Mouse (Mus musculus): ENCODE data around the gene Sars. TPM values are rescaled to one million over a fixed set of nuclear protein-coding genes. Genes with fewer than 3 reads are reported as not detected.

Sars gene
- polyA plus RNA-seq, 2 experiments: 80.2 to 108 TPM

DNA sequence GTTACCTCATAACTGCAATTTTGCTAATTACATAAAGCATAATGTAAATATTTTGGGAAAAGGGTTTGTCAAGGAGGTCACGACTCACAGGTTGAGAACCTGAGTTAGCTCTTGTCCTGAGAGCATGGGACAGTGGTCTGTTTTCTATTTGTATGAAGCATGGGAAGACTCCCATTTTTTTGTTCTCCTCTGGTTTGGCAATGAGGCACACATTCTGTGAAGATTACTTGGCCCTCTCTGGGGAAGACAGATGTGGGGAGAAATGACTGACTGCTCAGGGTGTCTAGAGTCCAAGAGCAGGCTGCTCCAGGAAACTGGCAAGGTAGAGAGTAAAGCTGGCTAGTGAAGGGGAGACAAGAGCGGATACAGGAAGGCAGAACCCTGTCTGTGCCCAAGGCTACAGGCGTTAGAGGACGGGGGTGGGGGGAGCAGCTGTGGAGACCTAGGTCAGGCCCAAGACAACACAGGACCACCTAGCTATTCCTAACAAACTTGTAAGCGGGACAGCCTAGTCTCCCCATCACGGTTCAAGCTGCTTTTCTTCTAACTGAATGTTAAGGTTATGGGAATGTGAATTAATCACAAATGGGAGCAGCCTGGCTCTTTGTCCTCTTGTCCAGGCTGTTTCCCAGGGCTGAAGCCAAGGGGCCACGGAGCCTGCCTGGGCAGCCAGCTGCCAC lies 19.9 kb downstream of the Sars start:
- no peak for ATAC-seq (ENCODE audit: low FRiP score, low read depth)
- peaks cover 43% of the 10 kb centered on the region for H3K36me3 ChIP-seq (ENCODE audit: control insufficient read depth, insufficient read depth, low read length)

DNA sequence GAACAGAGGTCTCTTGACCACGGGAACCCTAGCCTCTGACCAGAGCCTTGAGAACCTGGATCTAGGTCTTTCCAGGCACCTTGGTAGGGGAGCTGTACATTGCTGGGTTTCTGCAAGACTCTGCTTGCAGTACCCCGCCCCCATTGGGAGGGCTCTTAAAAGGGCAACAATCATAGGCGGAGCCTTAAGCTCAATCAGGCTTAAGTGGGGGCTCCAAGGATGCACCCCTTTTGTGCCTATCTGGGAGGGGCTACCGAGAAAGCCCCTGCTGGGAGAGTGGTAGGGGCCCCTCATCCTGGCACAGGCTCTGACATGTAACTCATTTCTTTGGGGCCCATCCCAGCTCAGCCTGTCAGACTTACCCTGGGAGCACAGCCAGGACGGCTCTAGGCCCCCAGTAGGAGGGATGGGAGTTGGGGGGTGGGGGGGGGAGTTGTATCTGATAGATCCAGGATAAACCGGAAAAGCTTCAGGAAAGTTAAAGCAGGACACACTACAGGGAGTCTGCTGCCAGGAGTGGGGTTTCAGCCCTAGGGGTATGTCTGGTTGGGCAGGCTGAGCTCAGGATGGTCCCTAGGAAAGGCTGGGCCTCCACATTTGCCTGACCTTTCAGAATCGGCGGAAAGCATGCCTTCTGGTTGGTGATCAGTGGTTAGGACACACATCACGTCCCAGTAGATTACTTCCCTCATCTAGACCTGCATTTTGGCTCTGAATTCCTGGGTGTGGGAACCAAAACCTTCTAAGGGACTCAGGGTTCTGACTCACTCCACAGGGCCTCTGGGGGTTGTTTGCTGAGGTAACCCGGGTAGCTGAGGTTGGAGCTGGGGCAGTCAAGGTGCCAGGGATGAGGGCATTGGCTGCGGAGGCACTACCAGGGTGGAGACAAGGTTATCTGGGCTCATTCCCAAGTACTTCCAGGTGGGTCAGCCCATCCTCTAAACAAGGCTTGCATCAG lies 20.9 kb downstream of the Sars start:
- H3K36me3 ChIP-seq (ENCODE audit: control insufficient read depth, insufficient read depth, low read length): peaks cover 37% of the 10 kb centered on the region
- whole genome bisulfite sequencing: 23% methylated on average over 11 of the region's 11 CpGs
- peak; percentile 77 for ATAC-seq (ENCODE audit: low FRiP score, low read depth)

More for the DNA sequence above, 19.9 kb downstream of the Sars start:
- TF ChIP-seq POLR2A (IDR thresholded peaks at IDR 0.05; ENCODE audit: borderline replicate concordance, extremely low read depth, insufficient read depth, insufficient read length): no peak
- Histone ChIP-seq H3K9me3 (ENCODE audit: control insufficient read depth, low read length) (no peaks in the 10 kb centered on the region), H3K4me1 (ENCODE audit: control insufficient read depth, insufficient read depth, low read length) (peaks cover 11% of the 10 kb centered on the region), H3K4me2 (replicated peaks; ENCODE audit: low read depth, low read length, severe bottlenecking) (no peak overlapping the region), H3K9ac (ENCODE audit: low read depth, low read length, severe bottlenecking) (no peak overlapping the region), H3K27ac (replicated peaks; ENCODE audit: low read depth, low read length) (no peak overlapping the region), H3K27me3 (ENCODE audit: control insufficient read depth, insufficient read depth, low read length) (no peaks in the 10 kb centered on the region), H3K4me3 (replicated peaks; ENCODE audit: low read length) (no peak overlapping the region)
- DNase-seq (ENCODE audit: low spot score): no peak
- WGBS: 76% methylated on average over 7 of the region's 7 CpGs

DNA sequence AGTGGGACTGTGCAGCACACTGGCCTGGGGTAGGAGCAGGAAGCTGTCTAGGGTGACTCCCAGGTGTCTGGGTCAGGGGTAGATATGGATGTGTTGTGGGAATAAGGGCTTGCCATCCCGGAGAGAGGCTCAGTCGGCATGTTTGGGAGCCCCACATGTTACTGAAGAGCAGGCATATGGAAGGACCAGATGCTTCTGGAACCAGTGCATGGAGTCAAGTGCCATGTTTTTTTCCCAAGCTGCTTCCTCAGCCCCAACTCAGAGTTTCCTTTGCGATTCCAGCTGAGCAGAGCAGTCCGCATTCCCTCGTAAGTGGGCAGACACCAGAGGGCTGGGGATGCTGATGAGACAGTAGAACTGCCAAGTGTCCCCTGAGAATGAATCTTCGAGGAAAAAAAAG lies 22.0 kb downstream of the Sars start:
- no peaks in the 10 kb centered on the region for H3K9me3 ChIP-seq (ENCODE audit: control insufficient read depth, low read length)
- peaks cover 11% of the 10 kb centered on the region for H3K4me1 ChIP-seq (ENCODE audit: control insufficient read depth, insufficient read depth, low read length)
- H3K9ac ChIP-seq (ENCODE audit: low read depth, low read length, severe bottlenecking): no peak overlapping the region
- H3K4me2 ChIP-seq (replicated peaks; ENCODE audit: low read depth, low read length, severe bottlenecking): no peak overlapping the region; the same call in 1 of the 2 replicates
- peaks cover 26% of the 10 kb centered on the region for H3K36me3 ChIP-seq (ENCODE audit: control insufficient read depth, insufficient read depth, low read length)
- ATAC-seq (ENCODE audit: low FRiP score, low read depth): no peak
- no peak overlapping the region for H3K4me3 ChIP-seq (replicated peaks; ENCODE audit: low read length)
- no peak overlapping the region for H3K27ac ChIP-seq (replicated peaks; ENCODE audit: low read depth, low read length)
- 41% methylated on average over 6 of the region's 6 CpGs for WGBS
- H3K27me3 ChIP-seq (ENCODE audit: control insufficient read depth, insufficient read depth, low read length): no peaks in the 10 kb centered on the region
- TF ChIP-seq POLR2A (IDR thresholded peaks at IDR 0.05; ENCODE audit: borderline replicate concordance, extremely low read depth, insufficient read depth, insufficient read length): no peak
- DNase-seq (ENCODE audit: low spot score): no peak

More for the DNA sequence above, 20.9 kb downstream of the Sars start:
- Histone ChIP-seq H3K9ac (ENCODE audit: low read depth, low read length, severe bottlenecking) (no peak overlapping the region), H3K27ac (replicated peaks; ENCODE audit: low read depth, low read length) (0 out of 2 replicates have a peak overlapping the region, but pooled peaks have one; percentile 55), H3K4me2 (replicated peaks; ENCODE audit: low read depth, low read length, severe bottlenecking) (peak overlapping the region; percentile 34; the same call in 1 of the 2 replicates), H3K9me3 (ENCODE audit: control insufficient read depth, low read length) (no peaks in the 10 kb centered on the region), H3K4me3 (replicated peaks; ENCODE audit: low read length) (no peak overlapping the region), H3K4me1 (ENCODE audit: control insufficient read depth, insufficient read depth, low read length) (peaks cover 11% of the 10 kb centered on the region), H3K27me3 (ENCODE audit: control insufficient read depth, insufficient read depth, low read length) (no peaks in the 10 kb centered on the region)
- no peak for TF ChIP-seq POLR2A (IDR thresholded peaks at IDR 0.05; ENCODE audit: borderline replicate concordance, extremely low read depth, insufficient read depth, insufficient read length)
- DNase-seq (ENCODE audit: low spot score): peak; percentile 69

DNA sequence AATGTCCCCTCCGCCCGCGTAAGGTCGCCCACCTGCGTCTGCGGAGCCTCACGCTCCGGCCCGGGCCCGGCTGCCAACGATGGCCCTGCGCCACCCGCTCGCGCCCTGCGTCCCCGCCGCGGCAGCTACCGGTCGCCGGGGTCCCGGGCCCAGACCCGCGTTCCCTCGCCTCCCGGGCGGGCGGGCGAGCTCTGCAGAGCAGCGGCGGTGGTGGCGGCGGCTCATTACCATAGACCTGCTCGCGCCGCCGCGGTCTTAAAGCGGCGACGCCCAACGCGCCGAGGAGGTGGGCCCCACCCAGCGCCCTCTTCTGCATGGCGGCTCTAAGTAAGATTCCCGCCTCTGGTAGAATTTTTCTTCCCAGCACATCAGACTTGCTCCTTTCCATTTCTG lies 29.2 kb downstream of the Sars start:
- TF ChIP-seq POLR2A (IDR thresholded peaks at IDR 0.05; ENCODE audit: borderline replicate concordance, extremely low read depth, insufficient read depth, insufficient read length): no peak
- DNase-seq (ENCODE audit: low spot score): peak; percentile 93
- under 1% methylated on average over 48 of the region's 48 CpGs for WGBS
- Histone ChIP-seq H3K9me3 (ENCODE audit: control insufficient read depth, low read length) (peaks cover 15% of the 10 kb centered on the region), H3K27me3 (ENCODE audit: control insufficient read depth, insufficient read depth, low read length) (0 out of 2 replicates have a peak, but pooled peaks cover 10% of the 10 kb centered on the region), H3K4me2 (replicated peaks; ENCODE audit: low read depth, low read length, severe bottlenecking) (peak overlapping the region; percentile 99), H3K36me3 (ENCODE audit: control insufficient read depth, insufficient read depth, low read length) (peaks cover 25% of the 10 kb centered on the region), H3K4me3 (replicated peaks; ENCODE audit: low read length) (peak overlapping the region; percentile 69), H3K4me1 (ENCODE audit: control insufficient read depth, insufficient read depth, low read length) (peaks cover 10% of the 10 kb centered on the region; the same call in 1 of the 2 replicates), H3K9ac (ENCODE audit: low read depth, low read length, severe bottlenecking) (peak overlapping the region; percentile 62), H3K27ac (replicated peaks; ENCODE audit: low read depth, low read length) (no peak overlapping the region)
- ATAC-seq (ENCODE audit: low FRiP score, low read depth): peak; percentile 89
